ENCODE assay signal across 8 mouse cellular contexts in the genomic region with DNA sequence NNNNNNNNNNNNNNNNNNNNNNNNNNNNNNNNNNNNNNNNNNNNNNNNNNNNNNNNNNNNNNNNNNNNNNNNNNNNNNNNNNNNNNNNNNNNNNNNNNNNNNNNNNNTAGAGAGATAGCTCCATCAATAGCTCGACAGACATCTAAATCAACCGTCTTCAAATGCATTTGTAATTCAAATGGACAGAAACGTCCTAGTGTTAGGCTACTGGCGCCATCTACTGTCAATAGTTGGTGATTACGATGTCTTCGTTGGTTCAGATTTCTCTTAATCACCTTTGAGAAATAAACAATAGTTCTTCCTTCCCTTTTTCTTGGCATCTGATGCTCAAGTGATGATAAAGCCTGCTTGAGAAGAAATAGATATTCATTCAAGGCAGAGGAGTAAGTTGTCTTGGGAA. TPM values are rescaled to one million over a fixed set of nuclear protein-coding genes. Genes with fewer than 3 reads are reported as not detected.
DNase-seq lines count a peak whose midpoint lies in the region; ATAC-seq and TF ChIP-seq lines count a peak whose summit lies in the region.

No protein-coding gene starts in this region.

- H3K9ac ChIP-seq in intestine, postnatal 0 days (ENCODE audit: low read depth, low read length) = no peak overlapping the region
- H3K9ac ChIP-seq in liver, postnatal 0 days (replicated peaks) = no peak overlapping the region

- DNase-seq in right cerebral cortex, adult 18-20 months = peak; percentile 55
- no peak for DNase-seq in right cerebral cortex, postnatal 25 days
- DNase-seq in c-Kit-negative CD71-positive TER-119-positive erythroid progenitor cells, embryonic 14.5 days (ENCODE audit: low read depth, low spot score) = peak; percentile 66
- DNase-seq in forelimb bud, embryonic 11.5 days (ENCODE audit: low read depth, low spot score) = peak; percentile 63
- DNase-seq in liver, postnatal 0 days = peak; percentile 56

- peaks cover 10% of the 10 kb centered on the region; the same call in 1 of the 2 replicates for H3K27me3 ChIP-seq in intestine, postnatal 0 days (replicated peaks; ENCODE audit: control insufficient read depth, insufficient read depth, low read length)
- H3K27me3 ChIP-seq in liver, postnatal 0 days (ENCODE audit: insufficient read depth, low read length) = no peaks in the 10 kb centered on the region

- no peak overlapping the region for H3K27ac ChIP-seq in intestine, postnatal 0 days (ENCODE audit: low read depth, low read length)
- H3K27ac ChIP-seq in liver, postnatal 0 days (ENCODE audit: low read depth) = no peak overlapping the region

- no peak for ATAC-seq in intestine, postnatal 0 days
- no peak for ATAC-seq in liver, postnatal 0 days
- peak; percentile 58 for ATAC-seq in neutrophil, adult 5-6 weeks (ENCODE audit: extremely low read depth, insufficient number of reproducible peaks, low FRiP score, poor library complexity, severe bottlenecking)
- no peak for ATAC-seq in inflammation-experienced regulatory T-cells, adult 6 months

- no peak overlapping the region for H3K4me3 ChIP-seq in intestine, postnatal 0 days (ENCODE audit: low read depth, low read length)
- H3K4me3 ChIP-seq in liver, postnatal 0 days (ENCODE audit: low read depth, low read length) = no peak overlapping the region

- H3K4me1 ChIP-seq in intestine, postnatal 0 days (replicated peaks; ENCODE audit: control insufficient read depth, insufficient read depth, low read length) = no peaks in the 10 kb centered on the region
- H3K4me1 ChIP-seq in liver, postnatal 0 days (ENCODE audit: insufficient read depth) = peaks cover 23% of the 10 kb centered on the region

- no peak overlapping the region for H3K4me2 ChIP-seq in intestine, postnatal 0 days (replicated peaks; ENCODE audit: low read depth)
- peak overlapping the region; percentile 87; the same call in 1 of the 2 replicates for H3K4me2 ChIP-seq in liver, postnatal 0 days (ENCODE audit: low read depth, low read length)

- no peaks in the 10 kb centered on the region for H3K9me3 ChIP-seq in intestine, postnatal 0 days (ENCODE audit: control insufficient read depth)
- no peaks in the 10 kb centered on the region for H3K9me3 ChIP-seq in liver, postnatal 0 days (ENCODE audit: low read length)

- TF ChIP-seq EP300 in liver, postnatal 0 days (IDR thresholded peaks at IDR 0.05; ENCODE audit: low read depth) = no peak

- H3K36me3 ChIP-seq in intestine, postnatal 0 days (ENCODE audit: control insufficient read depth, insufficient read depth) = 0 out of 2 replicates have a peak, but pooled peaks cover 2% of the 10 kb centered on the region
- H3K36me3 ChIP-seq in liver, postnatal 0 days (replicated peaks; ENCODE audit: insufficient read depth, low read length) = peaks cover 4% of the 10 kb centered on the region

- peak; percentile 93 for TF ChIP-seq CTCF in intestine, postnatal 0 days (IDR thresholded peaks at IDR 0.05; ENCODE audit: low read depth)
- peak; percentile 94 for TF ChIP-seq CTCF in liver, postnatal 0 days (IDR thresholded peaks at IDR 0.05; ENCODE audit: low read depth)

- 0% methylated on average over 6 of the region's 6 CpGs for WGBS in intestine, postnatal 0 days
- WGBS in liver, postnatal 0 days (ENCODE audit: insufficient replicate concordance) = under 1% methylated on average over 6 of the region's 6 CpGs

RNA-seq across cellular contexts. Expression of a gene that starts 12.5 kb away (rescaled TPM):
- 14.5 and 15.0 TPM in 2 replicates for polyA plus RNA-seq in intestine, postnatal 0 days (2015; fragmentation: Nextera tagmentation; extraction: Ambion mirVana)
- polyA plus RNA-seq in liver, postnatal 0 days (2015; fragmentation: Nextera tagmentation; extraction: Ambion mirVana) = 42.7 and 44.1 TPM in 2 replicates
- total RNA-seq in neutrophil, adult 5-6 weeks (2017) = 78.9 and 82.9 TPM in 2 replicates
- polyA plus RNA-seq in inflammation-experienced regulatory T-cells, adult 6 months (2017; shearing (Covaris generic)) = 100 to 1,000 TPM; 172 to 210 (median 188) TPM

RNA-seq across cellular contexts. Expression of a gene that starts 32.6 kb away (rescaled TPM):
- polyA plus RNA-seq in intestine, postnatal 0 days (2015; fragmentation: Nextera tagmentation; extraction: Ambion mirVana) = 5.0 and 5.3 TPM in 2 replicates
- polyA plus RNA-seq in liver, postnatal 0 days (2015; fragmentation: Nextera tagmentation; extraction: Ambion mirVana) = 4.9 and 5.0 TPM in 2 replicates
- total RNA-seq in neutrophil, adult 5-6 weeks (2017) = 4.2 and 8.0 TPM in 2 replicates
- 1 to 10 TPM; 1.3 to 2.8 (median 2.5) TPM for polyA plus RNA-seq in inflammation-experienced regulatory T-cells, adult 6 months (2017; shearing (Covaris generic))

RNA-seq across cellular contexts. Expression of a gene that starts 33.1 kb away (rescaled TPM):
- 0.38 and 0.56 TPM in 2 replicates for polyA plus RNA-seq in intestine, postnatal 0 days (2015; fragmentation: Nextera tagmentation; extraction: Ambion mirVana)
- polyA plus RNA-seq in liver, postnatal 0 days (2015; fragmentation: Nextera tagmentation; extraction: Ambion mirVana) = 0.48 and 0.52 TPM in 2 replicates
- total RNA-seq in neutrophil, adult 5-6 weeks (2017) = 167 and 205 TPM in 2 replicates
- 1 to 10 TPM in 2 of 3 experiments, under 1 TPM in 1; 0.58 to 2.1 (median 1.1) TPM for polyA plus RNA-seq in inflammation-experienced regulatory T-cells, adult 6 months (2017; shearing (Covaris generic))

RNA-seq across cellular contexts. Expression of a gene that starts 41.9 kb away (rescaled TPM):
- polyA plus RNA-seq in intestine, postnatal 0 days (2015; fragmentation: Nextera tagmentation; extraction: Ambion mirVana) = 4.0 and 4.2 TPM in 2 replicates
- 2.2 and 2.3 TPM in 2 replicates for polyA plus RNA-seq in liver, postnatal 0 days (2015; fragmentation: Nextera tagmentation; extraction: Ambion mirVana)
- total RNA-seq in neutrophil, adult 5-6 weeks (2017) = 90.7 and 108 TPM in 2 replicates
- polyA plus RNA-seq in inflammation-experienced regulatory T-cells, adult 6 months (2017; shearing (Covaris generic)) = 1 to 10 TPM; 2.5 to 4.6 (median 3.3) TPM

RNA-seq across cellular contexts. Expression of a gene that starts 43.0 kb away (rescaled TPM):
- 2.7 and 3.1 TPM in 2 replicates for polyA plus RNA-seq in intestine, postnatal 0 days (2015; fragmentation: Nextera tagmentation; extraction: Ambion mirVana)
- 0.66 and 0.86 TPM in 2 replicates for polyA plus RNA-seq in liver, postnatal 0 days (2015; fragmentation: Nextera tagmentation; extraction: Ambion mirVana)
- total RNA-seq in neutrophil, adult 5-6 weeks (2017) = 3.7 and 4.3 TPM in 2 replicates
- under 1 TPM; 0.22 to 0.59 (median 0.56) TPM for polyA plus RNA-seq in inflammation-experienced regulatory T-cells, adult 6 months (2017; shearing (Covaris generic))
